Mouse (Mus musculus): Measurements from ENCODE around the gene Shisal2a. TPM values are rescaled to one million over a fixed set of nuclear protein-coding genes. Genes with fewer than 3 reads are reported as not detected.

The Shisal2a gene
- polyA plus RNA-seq, 1 experiment from 2014 or later, result 2.0 TPM

DNA sequence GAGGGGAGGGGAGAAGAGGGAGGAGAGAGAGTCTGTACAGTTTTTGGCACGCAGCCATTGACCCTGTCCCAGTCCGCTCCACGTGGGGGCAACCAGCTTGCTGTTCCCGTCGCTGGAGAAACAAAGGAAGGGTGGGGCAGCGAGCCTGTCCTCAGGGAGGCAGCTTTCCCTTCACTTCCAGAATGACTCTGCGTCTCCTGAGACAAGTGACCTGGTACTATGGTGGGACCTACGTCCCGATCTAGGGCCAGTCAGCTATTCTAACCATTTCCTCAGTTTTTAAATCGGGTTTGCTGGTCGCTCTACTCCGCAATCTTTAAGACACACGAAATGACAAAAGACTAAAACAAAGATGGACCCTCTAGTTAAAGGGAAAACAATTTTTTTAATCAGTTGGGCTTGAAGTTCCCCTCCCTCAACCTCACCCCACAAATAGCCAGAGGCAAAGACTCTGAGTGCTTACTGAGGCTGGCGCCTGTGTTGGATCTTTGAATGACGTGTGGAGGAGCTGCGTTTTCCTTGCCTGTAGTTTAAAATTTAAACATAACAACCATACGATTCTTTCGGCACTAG is 4.6 kb upstream of the Shisal2a start:
- no peaks in the 10 kb centered on the region for H3K9me3 ChIP-seq (ENCODE audit: control insufficient read depth, low read length)
- WGBS, result 6% methylated on average over 18 of the region's 18 CpGs
- peaks cover 13% of the 10 kb centered on the region; the same call in 1 of the 2 replicates for H3K27me3 ChIP-seq (ENCODE audit: control insufficient read depth, insufficient read depth, low read length)
- H3K36me3 ChIP-seq (ENCODE audit: control insufficient read depth, insufficient read depth, low read length), result no peaks in the 10 kb centered on the region
- H3K4me1 ChIP-seq (replicated peaks; ENCODE audit: control insufficient read depth, insufficient read depth, low read length), result peaks cover 2% of the 10 kb centered on the region; the same call in 1 of the 2 replicates
- H3K27ac ChIP-seq (ENCODE audit: low read depth, low read length), result peak overlapping the region; percentile 2; the same call in 1 of the 2 replicates
- H3K4me3 ChIP-seq (ENCODE audit: low read depth, low read length), result peak overlapping the region; percentile 1; the same call in 1 of the 2 replicates
- peak overlapping the region; percentile 40 for H3K9ac ChIP-seq (ENCODE audit: low read depth, low read length)
- DNase-seq (ENCODE audit: low spot score) (peak; percentile 83), ATAC-seq (ENCODE audit: low FRiP score) (peak; percentile 78)
- peak overlapping the region; percentile 50 for H3K4me2 ChIP-seq (replicated peaks; ENCODE audit: low read depth, low read length)

DNA sequence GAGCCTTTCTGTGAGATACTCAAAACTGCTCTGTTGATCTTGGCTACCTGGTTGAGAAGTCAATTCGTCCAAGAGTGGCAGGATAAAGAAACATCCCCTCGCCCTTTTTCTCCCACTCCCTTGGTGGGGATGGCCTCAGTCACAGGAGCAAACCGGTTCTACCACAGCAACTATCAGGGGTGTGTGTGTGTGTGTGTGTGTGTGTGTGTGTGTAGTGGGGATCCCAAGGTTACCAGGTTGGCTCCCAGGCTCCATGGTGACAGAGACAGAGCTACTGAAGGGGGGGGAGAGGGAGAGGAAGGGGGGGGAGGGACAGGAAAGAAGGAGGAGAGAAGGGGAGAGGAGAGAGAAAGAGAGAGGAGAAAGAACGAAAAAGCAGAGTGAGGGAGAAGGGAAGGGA is 4.0 kb upstream of the Shisal2a start:
- H3K36me3 ChIP-seq (ENCODE audit: control insufficient read depth, insufficient read depth, low read length), result no peaks in the 10 kb centered on the region
- no peaks in the 10 kb centered on the region for H3K9me3 ChIP-seq (ENCODE audit: control insufficient read depth, low read length)
- peak; percentile 45; the same call in 1 of the 2 replicates for ATAC-seq (ENCODE audit: low FRiP score)
- peaks cover 2% of the 10 kb centered on the region; the same call in 1 of the 2 replicates for H3K4me1 ChIP-seq (replicated peaks; ENCODE audit: control insufficient read depth, insufficient read depth, low read length)
- no peak overlapping the region for H3K4me3 ChIP-seq (ENCODE audit: low read depth, low read length)
- H3K9ac ChIP-seq (ENCODE audit: low read depth, low read length), result no peak overlapping the region
- WGBS, result 38% methylated on average over 4 of the region's 4 CpGs
- peaks cover 13% of the 10 kb centered on the region; the same call in 1 of the 2 replicates for H3K27me3 ChIP-seq (ENCODE audit: control insufficient read depth, insufficient read depth, low read length)
- H3K4me2 ChIP-seq (replicated peaks; ENCODE audit: low read depth, low read length), result no peak overlapping the region; the same call in 1 of the 2 replicates
- 0 out of 2 replicates have a peak overlapping the region, but pooled peaks have one; percentile 3 for H3K27ac ChIP-seq (ENCODE audit: low read depth, low read length)
- peak; percentile 43 for DNase-seq (ENCODE audit: low spot score)

DNA sequence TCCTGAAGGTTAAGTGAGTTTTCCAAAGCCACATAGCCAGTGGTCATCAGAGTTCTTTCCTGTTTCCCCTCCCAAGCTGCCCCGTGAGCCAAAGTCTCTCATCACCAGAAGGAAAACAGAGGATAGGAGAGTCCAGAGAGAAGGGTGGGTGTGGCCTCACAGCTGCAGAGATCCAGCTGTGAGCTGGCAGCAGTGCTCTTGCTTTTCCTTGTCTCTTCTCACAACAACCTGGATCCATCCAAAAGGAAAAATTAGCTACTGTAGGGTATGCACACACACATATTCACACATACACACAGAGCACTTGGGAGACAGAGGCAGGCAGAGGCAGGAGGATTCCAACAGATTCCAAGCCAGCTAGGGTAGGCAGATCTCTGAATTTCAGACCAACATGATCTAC is 2.9 kb upstream of the Shisal2a start:
- H3K4me1 ChIP-seq (replicated peaks; ENCODE audit: control insufficient read depth, insufficient read depth, low read length), result peaks cover 2% of the 10 kb centered on the region; the same call in 1 of the 2 replicates
- no peak overlapping the region for H3K27ac ChIP-seq (ENCODE audit: low read depth, low read length)
- H3K9me3 ChIP-seq (ENCODE audit: control insufficient read depth, low read length), result no peaks in the 10 kb centered on the region
- H3K9ac ChIP-seq (ENCODE audit: low read depth, low read length), result no peak overlapping the region
- 42% methylated on average over 1 of the region's 1 CpGs for WGBS
- H3K27me3 ChIP-seq (ENCODE audit: control insufficient read depth, insufficient read depth, low read length), result peaks cover 13% of the 10 kb centered on the region; the same call in 1 of the 2 replicates
- no peaks in the 10 kb centered on the region for H3K36me3 ChIP-seq (ENCODE audit: control insufficient read depth, insufficient read depth, low read length)
- no peak overlapping the region for H3K4me3 ChIP-seq (ENCODE audit: low read depth, low read length)
- no peak for DNase-seq (ENCODE audit: low spot score)
- no peak for ATAC-seq (ENCODE audit: low FRiP score)
- no peak overlapping the region for H3K4me2 ChIP-seq (replicated peaks; ENCODE audit: low read depth, low read length)

DNA sequence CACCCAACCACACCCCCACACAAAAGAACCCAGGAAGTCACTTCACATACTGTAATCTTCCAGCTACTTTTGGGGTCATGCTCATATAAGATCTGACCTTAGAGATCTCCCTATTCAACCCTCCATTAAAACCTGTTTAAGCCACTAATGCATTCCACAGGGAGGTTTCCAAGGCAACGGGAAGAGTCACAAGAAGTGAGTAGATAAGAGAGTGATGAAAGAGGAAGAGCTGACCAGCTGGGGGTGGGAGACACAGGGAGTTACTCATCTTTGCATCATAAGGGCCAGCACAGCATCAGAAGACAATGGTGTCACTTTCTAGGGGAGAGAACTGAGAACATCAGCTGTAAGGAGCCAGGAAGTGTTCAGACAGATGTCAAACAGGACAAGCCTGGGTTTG is 3.0 kb downstream of the Shisal2a start:
- no peak overlapping the region for H3K9ac ChIP-seq (ENCODE audit: low read depth, low read length)
- no peak overlapping the region for H3K27ac ChIP-seq (ENCODE audit: low read depth, low read length)
- no peaks in the 10 kb centered on the region for H3K9me3 ChIP-seq (ENCODE audit: control insufficient read depth, low read length)
- DNase-seq (ENCODE audit: low spot score), result peak; percentile 29
- WGBS, result 8% methylated on average over 1 of the region's 1 CpGs
- no peaks in the 10 kb centered on the region for H3K36me3 ChIP-seq (ENCODE audit: control insufficient read depth, insufficient read depth, low read length)
- 0 out of 2 replicates have a peak, but pooled peaks cover 2% of the 10 kb centered on the region for H3K4me1 ChIP-seq (replicated peaks; ENCODE audit: control insufficient read depth, insufficient read depth, low read length)
- ATAC-seq (ENCODE audit: low FRiP score), result no peak
- no peak overlapping the region for H3K4me2 ChIP-seq (replicated peaks; ENCODE audit: low read depth, low read length)
- H3K27me3 ChIP-seq (ENCODE audit: control insufficient read depth, insufficient read depth, low read length), result peaks cover 13% of the 10 kb centered on the region; the same call in 1 of the 2 replicates
- H3K4me3 ChIP-seq (ENCODE audit: low read depth, low read length), result no peak overlapping the region

DNA sequence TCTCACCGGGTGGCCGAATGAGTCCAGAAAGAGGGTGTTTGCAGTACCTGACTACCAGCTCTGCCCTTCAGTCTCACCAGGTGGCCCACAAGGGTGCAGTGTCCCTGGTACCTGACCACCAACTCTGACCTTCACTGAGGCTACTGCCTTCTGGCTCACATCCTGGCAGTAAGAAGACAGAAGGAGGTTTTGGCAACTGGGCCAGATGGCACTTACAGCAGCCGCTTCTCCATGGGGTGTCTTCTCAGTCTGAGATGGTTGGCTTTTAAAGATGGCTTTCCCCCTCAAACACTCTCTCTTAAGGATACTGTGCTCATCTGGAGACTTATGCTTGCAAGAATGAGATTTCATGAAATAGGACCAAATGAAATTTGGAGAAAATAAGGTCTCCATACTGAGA is 3.7 kb downstream of the Shisal2a start:
- Histone ChIP-seq H3K36me3 (ENCODE audit: control insufficient read depth, insufficient read depth, low read length) (no peaks in the 10 kb centered on the region), H3K4me2 (replicated peaks; ENCODE audit: low read depth, low read length) (no peak overlapping the region), H3K4me3 (ENCODE audit: low read depth, low read length) (no peak overlapping the region), H3K27ac (ENCODE audit: low read depth, low read length) (no peak overlapping the region), H3K9ac (ENCODE audit: low read depth, low read length) (no peak overlapping the region), H3K9me3 (ENCODE audit: control insufficient read depth, low read length) (no peaks in the 10 kb centered on the region), H3K4me1 (replicated peaks; ENCODE audit: control insufficient read depth, insufficient read depth, low read length) (0 out of 2 replicates have a peak, but pooled peaks cover 2% of the 10 kb centered on the region), H3K27me3 (ENCODE audit: control insufficient read depth, insufficient read depth, low read length) (peaks cover 10% of the 10 kb centered on the region; the same call in 1 of the 2 replicates)
- DNase-seq (ENCODE audit: low spot score) (no peak), ATAC-seq (ENCODE audit: low FRiP score) (no peak)
- WGBS, result 70% methylated on average over 3 of the region's 3 CpGs

DNA sequence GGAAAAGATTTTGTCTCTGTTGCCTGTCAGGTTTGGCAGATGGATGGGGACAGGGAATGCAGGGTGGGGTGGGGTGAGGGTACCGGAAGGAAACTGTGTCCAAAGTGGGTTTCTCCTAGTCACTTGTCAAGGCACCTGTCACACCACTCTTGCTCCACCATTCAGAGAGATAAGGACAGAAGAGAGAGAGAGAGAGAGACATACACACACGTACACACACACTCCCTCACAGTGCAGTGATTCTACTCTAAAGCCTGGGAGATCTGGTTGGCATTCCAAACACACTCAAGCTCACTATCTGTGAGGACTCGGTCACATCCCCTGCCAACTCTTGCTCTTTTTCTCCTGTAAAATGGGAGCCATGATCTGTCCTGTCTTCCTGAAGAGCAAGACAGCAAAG is 11.0 kb downstream of the Shisal2a start:
- Histone ChIP-seq H3K4me1 (replicated peaks; ENCODE audit: control insufficient read depth, insufficient read depth, low read length) (no peaks in the 10 kb centered on the region), H3K4me3 (ENCODE audit: low read depth, low read length) (no peak overlapping the region), H3K9me3 (ENCODE audit: control insufficient read depth, low read length) (no peaks in the 10 kb centered on the region), H3K4me2 (replicated peaks; ENCODE audit: low read depth, low read length) (no peak overlapping the region), H3K27ac (ENCODE audit: low read depth, low read length) (no peak overlapping the region), H3K9ac (ENCODE audit: low read depth, low read length) (no peak overlapping the region), H3K36me3 (ENCODE audit: control insufficient read depth, insufficient read depth, low read length) (no peaks in the 10 kb centered on the region), H3K27me3 (ENCODE audit: control insufficient read depth, insufficient read depth, low read length) (no peaks in the 10 kb centered on the region)
- no peak for ATAC-seq (ENCODE audit: low FRiP score)
- DNase-seq (ENCODE audit: low spot score), result no peak
- 73% methylated on average over 3 of the region's 3 CpGs for WGBS

DNA sequence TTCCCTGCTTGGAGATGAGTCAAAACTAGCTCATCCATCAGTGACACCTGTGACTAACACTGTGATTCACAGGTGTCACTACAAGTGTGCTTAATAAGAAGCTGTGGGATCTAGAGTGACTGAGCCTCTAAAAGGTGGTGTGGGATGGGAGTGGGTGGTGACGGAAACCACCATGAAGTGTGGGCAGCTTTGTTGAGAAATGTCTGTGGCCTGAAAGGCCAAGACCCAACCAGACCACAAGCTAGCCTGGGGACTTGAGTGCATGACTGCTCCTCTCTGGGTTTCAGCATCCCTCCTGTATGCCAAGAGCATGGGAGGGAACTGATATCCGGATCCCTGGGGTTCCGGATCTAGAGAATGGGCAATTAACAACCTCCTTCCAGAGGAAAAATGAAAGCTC is 11.7 kb downstream of the Shisal2a start:
- Histone ChIP-seq H3K27ac (ENCODE audit: low read depth, low read length) (no peak overlapping the region), H3K27me3 (ENCODE audit: control insufficient read depth, insufficient read depth, low read length) (no peaks in the 10 kb centered on the region), H3K9me3 (ENCODE audit: control insufficient read depth, low read length) (no peaks in the 10 kb centered on the region), H3K4me3 (ENCODE audit: low read depth, low read length) (no peak overlapping the region), H3K4me1 (replicated peaks; ENCODE audit: control insufficient read depth, insufficient read depth, low read length) (no peaks in the 10 kb centered on the region), H3K4me2 (replicated peaks; ENCODE audit: low read depth, low read length) (no peak overlapping the region), H3K9ac (ENCODE audit: low read depth, low read length) (no peak overlapping the region), H3K36me3 (ENCODE audit: control insufficient read depth, insufficient read depth, low read length) (no peaks in the 10 kb centered on the region)
- ATAC-seq (ENCODE audit: low FRiP score) (no peak), DNase-seq (ENCODE audit: low spot score) (no peak)
- WGBS, result 93% methylated on average over 3 of the region's 3 CpGs

DNA sequence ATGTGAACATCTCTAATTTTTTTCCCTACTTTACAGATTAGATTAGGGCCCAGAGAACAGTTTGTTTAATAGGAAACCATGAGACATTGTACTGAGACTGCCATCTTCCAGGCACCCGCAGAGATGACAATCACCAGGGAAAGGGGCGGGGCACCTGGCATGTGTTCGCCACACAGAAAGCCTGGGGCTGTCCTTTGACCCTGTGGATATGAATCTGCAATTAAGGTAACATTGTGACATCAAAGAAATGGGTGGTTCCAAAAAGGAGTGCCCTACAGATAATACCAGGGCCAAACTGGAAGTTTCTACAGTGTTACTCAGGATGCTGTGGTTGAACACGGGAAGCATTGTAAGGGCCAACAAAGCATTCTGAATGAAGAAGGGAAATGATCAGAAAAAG is 12.7 kb downstream of the Shisal2a start:
- Histone ChIP-seq H3K36me3 (ENCODE audit: control insufficient read depth, insufficient read depth, low read length) (no peaks in the 10 kb centered on the region), H3K27ac (ENCODE audit: low read depth, low read length) (no peak overlapping the region), H3K27me3 (ENCODE audit: control insufficient read depth, insufficient read depth, low read length) (no peaks in the 10 kb centered on the region), H3K9ac (ENCODE audit: low read depth, low read length) (no peak overlapping the region), H3K4me2 (replicated peaks; ENCODE audit: low read depth, low read length) (no peak overlapping the region), H3K4me1 (replicated peaks; ENCODE audit: control insufficient read depth, insufficient read depth, low read length) (no peaks in the 10 kb centered on the region), H3K9me3 (ENCODE audit: control insufficient read depth, low read length) (no peaks in the 10 kb centered on the region), H3K4me3 (ENCODE audit: low read depth, low read length) (no peak overlapping the region)
- WGBS, result 65% methylated on average over 4 of the region's 4 CpGs
- no peak for ATAC-seq (ENCODE audit: low FRiP score)
- no peak for DNase-seq (ENCODE audit: low spot score)

DNA sequence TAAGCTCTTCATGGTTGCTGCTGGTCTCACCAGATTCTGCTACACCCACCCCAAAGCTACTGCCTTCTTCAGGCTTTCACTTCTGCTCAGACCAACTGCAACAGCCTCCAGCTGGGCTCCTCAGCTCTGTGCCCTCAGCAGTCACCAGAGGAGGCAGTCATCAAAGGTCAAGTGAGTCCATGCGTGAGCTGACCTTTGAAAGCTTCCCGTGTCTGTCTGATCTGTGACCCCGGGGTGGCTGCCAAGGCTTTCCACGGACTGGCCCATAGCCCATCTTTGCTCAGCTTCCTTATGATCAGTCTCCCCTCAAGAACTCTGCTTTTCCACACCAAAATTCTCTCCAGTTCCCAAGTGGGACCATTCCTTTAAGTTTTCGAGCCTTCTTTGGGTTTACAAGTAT is 13.9 kb downstream of the Shisal2a start:
- no peak overlapping the region for H3K4me3 ChIP-seq (ENCODE audit: low read depth, low read length)
- ATAC-seq (ENCODE audit: low FRiP score) (no peak), DNase-seq (ENCODE audit: low spot score) (no peak)
- no peak overlapping the region for H3K27ac ChIP-seq (ENCODE audit: low read depth, low read length)
- H3K4me1 ChIP-seq (replicated peaks; ENCODE audit: control insufficient read depth, insufficient read depth, low read length), result peaks cover under 1% of the 10 kb centered on the region
- no peak overlapping the region for H3K9ac ChIP-seq (ENCODE audit: low read depth, low read length)
- H3K36me3 ChIP-seq (ENCODE audit: control insufficient read depth, insufficient read depth, low read length), result no peaks in the 10 kb centered on the region
- H3K9me3 ChIP-seq (ENCODE audit: control insufficient read depth, low read length), result no peaks in the 10 kb centered on the region
- H3K27me3 ChIP-seq (ENCODE audit: control insufficient read depth, insufficient read depth, low read length), result no peaks in the 10 kb centered on the region
- WGBS, result 22% methylated on average over 5 of the region's 5 CpGs
- no peak overlapping the region for H3K4me2 ChIP-seq (replicated peaks; ENCODE audit: low read depth, low read length)
